Mouse (Mus musculus) kidney, adult 18-20 months (tissue): ENCODE results near the gene Igsf6.
"Not testable (repeated sequence)": the region's sequence is repeated elsewhere in the genome, so short reads cannot be mapped to it uniquely, and the experiment has no call there.

Experiments used
- DNase-seq: peaks from one replicate; pipeline ENCODE4 v3.0.0; 2021

Igsf6 gene

DNA sequence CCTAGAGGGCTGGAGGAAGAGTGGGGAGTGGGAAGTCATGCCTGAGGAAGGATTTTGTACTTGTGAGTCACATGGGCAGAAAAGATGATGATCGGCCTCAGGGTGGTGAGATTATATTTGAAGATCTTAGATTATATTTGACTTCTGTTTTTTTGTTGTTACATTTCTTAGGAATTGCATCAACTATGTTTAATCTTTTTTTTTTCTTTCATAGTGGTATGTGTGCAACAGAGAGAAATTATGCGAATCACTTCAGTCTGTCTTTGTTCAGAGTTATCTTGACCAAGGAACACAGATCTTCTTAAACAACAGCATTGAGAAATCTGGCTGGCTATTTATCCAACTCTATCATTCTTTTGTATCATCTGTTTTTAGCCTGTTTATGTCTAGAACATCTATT, 26.7 kb downstream of the Igsf6 start:
- DNase-seq: no peak

DNA sequence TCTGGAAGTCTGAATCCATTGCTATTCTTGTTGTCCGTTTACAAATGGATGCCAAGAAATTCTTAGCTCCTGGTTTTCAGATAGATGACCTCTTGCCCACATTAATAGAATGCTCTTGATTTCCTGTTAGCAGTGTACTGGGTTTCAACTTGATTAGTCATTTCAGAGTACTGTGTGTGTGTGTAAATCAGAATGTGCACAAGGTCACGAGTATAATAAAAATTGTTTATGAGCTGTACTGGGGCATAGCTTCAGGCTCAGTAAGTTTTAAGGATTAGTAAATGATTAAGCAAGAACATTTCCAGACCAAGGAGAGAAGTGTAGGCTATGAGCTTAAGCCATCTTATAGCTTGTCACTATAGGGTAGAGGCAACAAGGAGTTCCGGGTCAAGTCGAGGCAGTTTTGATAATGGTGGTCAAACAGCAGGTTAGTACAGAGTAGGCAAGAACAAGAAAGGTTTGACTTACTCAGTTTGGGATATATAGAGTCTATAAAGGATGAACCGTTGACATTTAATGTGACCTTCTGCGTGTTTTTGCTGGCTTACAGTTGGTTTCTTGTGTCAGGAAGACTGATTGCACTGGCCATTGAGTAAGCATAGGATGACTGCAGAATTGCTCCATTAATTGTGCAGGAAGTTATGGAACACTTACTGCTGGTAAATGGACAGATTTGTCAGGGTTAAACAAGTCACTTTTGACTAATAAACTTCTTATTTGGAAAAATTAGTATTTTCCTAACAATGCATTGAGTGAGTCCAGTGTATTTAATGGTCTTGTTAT, 28.5 kb downstream of the Igsf6 start:
- no peak for DNase-seq

GRCm38 (mm10) chr7:121044251-121044650, 30.1 kb downstream of the Igsf6 start:
- no peak for DNase-seq

DNA sequence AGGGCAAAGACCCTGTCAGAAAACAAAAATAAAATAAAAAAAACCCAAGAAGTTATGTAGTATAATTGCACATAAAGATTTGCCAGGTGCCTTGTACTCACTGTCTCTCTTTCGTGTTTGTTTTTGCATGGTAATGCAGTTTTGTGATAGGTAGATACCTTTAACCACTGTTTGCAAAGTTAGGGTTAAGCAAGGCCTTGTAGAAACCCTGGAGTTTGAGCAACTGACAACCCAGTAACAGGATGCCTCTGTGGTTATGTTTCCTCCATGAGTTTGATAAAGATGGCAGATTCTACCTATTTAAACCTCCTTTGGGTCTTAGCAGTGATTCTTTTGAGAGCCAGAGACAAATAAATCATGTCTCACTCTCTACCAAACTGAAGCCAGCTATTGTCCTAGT, 30.9 kb downstream of the Igsf6 start:
- DNase-seq: no peak

GRCm38 (mm10) chr7:121043004-121043403, 31.4 kb downstream of the Igsf6 start:
- DNase-seq: no peak

DNA sequence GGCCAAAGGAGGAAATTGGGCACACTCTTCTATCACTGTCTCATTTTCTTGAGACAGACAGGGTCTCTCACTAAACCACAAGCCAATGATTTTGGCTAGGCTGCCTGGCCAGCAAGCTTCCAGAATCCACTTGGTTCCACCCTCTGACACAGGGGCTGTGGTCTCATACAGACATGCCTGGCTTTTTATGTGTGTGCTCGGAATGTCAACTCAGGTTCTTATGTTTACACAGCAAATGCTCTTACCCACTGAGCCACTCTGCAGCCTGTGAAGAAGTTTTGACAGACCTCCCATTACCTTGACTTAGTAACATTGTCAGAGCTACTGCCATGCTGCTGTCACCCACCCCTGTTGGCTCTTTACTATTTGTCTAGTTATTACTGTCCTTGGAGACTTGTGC, 32.4 kb downstream of the Igsf6 start:
- no peak for DNase-seq

- no peak for DNase-seq
Observed at GRCm38 (mm10) chr7:121040595-121040994, 33.8 kb downstream of the Igsf6 start.

DNA sequence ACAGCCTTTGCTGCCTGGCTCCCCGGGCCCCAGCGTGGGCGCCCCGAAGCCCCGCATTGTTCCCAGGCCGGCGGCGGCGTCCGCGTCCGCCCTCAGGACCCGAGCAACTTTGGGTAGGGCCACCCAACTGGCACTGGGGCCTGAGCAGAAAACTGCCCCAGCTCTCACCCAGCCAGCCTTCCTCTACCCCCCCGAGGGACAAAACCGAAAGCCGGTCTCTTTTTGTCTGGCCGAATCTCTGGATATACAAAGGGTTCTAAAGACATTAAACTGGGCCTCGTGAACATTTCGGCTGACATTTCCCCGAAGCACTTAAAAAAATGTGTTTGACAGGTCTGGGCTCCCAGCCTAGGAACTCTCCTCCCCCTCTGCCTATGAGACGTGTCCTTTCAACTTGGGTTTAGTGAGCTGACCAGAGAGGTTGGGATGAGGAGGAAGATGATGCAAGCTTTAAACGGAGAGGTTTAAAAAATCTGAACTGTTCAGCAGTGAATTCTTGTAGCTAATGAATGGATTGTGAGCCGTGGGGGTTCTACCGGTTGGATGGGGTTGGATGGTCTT, 39.1 kb downstream of the Igsf6 start:
- peak; percentile 68 for DNase-seq

DNA sequence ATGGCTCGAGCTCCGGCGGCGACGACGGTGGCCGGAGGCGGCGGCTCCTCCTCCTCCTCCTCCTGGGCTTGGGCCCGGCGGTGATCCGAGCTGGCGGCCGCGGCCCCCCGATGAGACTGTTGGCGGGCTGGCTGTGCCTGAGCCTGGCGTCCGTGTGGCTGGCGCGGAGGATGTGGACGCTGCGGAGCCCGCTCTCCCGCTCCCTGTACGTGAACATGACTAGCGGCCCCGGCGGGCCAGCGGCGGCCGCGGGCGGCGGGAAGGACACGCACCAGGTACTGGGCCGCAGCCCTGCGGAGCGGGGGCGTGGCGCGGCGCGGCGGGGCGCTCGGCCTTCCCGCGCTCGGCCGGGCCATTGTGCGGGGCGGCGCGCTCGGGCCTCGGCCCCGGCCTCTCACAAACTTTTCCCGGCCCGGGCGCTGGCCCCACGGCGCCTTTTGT, 39.7 kb downstream of the Igsf6 start:
- DNase-seq: peak; percentile 84

DNA sequence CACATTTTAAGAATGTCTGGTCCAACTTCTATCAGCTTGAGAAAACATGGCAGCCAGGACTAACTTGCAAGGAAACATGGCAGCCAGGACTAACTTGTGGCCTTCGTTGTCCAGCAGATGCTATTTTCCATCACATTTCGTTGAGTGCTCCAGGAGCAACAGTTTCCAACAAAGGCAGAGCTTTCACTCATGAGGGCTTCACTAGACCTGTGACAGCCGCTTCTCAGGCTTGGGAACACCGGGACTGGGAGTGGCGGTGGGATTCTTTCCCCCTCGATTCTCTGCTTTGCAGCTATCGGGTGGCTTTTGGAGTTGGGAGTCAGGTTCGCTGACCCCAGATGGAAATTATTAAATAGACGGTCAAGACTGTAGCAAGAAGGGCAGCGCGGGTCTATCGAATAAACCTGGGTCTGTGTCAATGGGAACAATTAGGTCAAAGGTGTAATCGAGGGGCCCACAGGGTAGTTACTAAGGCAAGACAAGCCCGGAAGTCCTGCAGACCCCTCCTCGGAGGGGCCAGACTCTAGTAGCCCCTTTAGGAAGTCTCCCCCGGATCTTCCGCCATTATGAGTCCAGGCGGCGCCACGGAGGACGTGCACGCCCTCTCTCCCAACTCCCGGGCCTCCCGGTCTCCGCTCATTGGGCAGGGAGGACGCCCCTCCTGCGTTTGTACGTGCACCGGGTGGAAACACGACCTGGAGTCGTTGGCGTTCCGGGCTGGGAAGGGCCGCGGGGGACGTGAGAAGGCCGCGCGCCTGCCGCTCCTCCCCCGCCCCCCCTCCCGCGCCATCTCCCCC, 40.3 kb downstream of the Igsf6 start, which contains the start of gene Mettl9:
TSS of gene Mettl9 (plus strand) at position 590 of the 797 bp plus-strand sequence.
- peak; percentile 91 for DNase-seq

- not testable (repeated sequence) for DNase-seq
Observed at GRCm38 (mm10) chr7:121029947-121030346, 44.4 kb downstream of the Igsf6 start.

DNA sequence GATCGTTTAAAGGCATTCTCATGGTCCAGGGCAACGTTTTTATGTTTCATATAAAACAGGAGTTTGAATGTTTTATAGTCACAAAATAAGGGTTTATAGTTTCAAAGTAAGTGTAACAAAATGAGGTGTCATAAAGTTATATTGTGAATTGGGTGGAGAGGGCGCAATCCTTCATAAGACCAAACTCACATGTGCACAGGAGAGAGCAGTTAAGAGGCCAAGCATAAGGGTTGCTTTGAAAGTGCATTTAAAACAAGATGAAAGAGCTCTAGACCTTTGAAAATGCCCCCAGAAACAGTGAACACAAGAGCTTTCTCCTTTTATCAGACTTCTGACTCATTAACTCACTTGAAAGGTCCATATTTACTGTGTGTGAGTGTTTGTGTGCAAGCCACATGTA, 48.1 kb downstream of the Igsf6 start:
- DNase-seq: no peak

DNA sequence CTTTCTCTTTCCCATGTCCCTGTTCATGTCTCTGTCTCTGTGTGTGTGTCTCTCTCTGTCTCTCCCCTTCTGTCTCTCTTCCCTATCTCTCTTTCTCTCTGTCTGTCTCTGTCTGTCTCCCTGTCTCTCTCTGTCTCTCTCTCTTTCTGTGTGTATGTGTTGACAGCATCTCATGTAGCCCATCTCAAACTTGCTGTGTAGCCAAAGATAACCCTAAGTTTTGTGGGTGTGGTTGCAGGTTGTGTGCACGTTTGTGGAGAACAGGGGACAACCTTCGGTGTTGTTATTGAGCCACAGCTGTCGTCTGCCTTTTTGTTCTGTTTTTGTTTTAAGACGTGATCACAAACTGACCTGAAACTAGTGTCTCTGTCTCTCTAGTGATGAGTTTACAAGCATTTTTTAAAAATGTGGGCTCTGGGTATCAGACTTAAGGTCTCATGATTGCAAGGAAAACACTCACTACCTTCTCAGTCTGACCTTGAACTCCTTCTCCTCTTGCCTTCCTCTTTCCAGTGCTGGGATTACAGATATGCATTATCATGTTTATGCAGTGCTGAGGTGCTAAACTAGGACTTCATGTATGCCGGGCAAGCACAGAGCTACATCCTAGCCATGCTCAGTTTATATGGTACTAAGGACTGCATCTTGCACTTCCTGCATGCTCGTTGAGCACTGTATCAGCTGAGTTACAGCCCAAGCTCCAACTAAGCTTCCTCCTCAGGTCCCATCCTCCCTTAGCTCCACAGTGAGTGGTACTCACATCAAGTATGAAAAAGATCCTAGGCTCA, 49.0 kb downstream of the Igsf6 start:
- DNase-seq: no peak

- DNase-seq: peak; percentile 50
Observed at GRCm38 (mm10) chr7:121020277-121020676, 54.1 kb downstream of the Igsf6 start.

- no peak for DNase-seq
Observed at GRCm38 (mm10) chr7:121018778-121019177, 55.6 kb downstream of the Igsf6 start.

- DNase-seq: no peak
Observed at GRCm38 (mm10) chr7:121014486-121014885, 59.9 kb downstream of the Igsf6 start.
